Mouse (Mus musculus) forebrain, embryonic 15.5 days (tissue): Measurements from ENCODE around the gene Syt12. TPM values are rescaled to one million over a fixed set of nuclear protein-coding genes. Genes with fewer than 3 reads are reported as not detected.

Experiments
- ATAC-seq: fragments of 200-750 bp; cut with Nextera tagmentation; replicated peaks from 2 replicates; pipeline ENCODE4 v1.8.0; 2017; ENCODE audit warnings: mild to moderate bottlenecking, moderate TSS enrichment, moderate library complexity
- H3K27ac ChIP-seq: fragments of 300-500 bp; sonication (generic); replicated peaks from 2 replicates; pipeline ENCODE4 v1.5.1; 2015; ENCODE audit warnings: mild to moderate bottlenecking, inconsistent platforms
- H3K27me3 ChIP-seq: fragments of 300-500 bp; sonication (generic); 2 replicates; pipeline ENCODE4 v1.6.1; 2015; ENCODE audit warnings: inconsistent platforms
- H3K36me3 ChIP-seq: fragments of 300-500 bp; sonication (generic); 2 replicates; pipeline ENCODE4 v1.6.1; 2015; ENCODE audit warnings: mild to moderate bottlenecking, inconsistent platforms
- H3K4me1 ChIP-seq: fragments of 300-500 bp; sonication (generic); 2 replicates; pipeline ENCODE4 v1.6.1; 2015; ENCODE audit warnings: inconsistent platforms
- H3K4me2 ChIP-seq: fragments of 300-500 bp; sonication (generic); replicated peaks from 2 replicates; pipeline ENCODE4 v1.6.1; 2015; ENCODE audit warnings: mild to moderate bottlenecking, inconsistent platforms
- H3K4me3 ChIP-seq: fragments of 300-500 bp; sonication (generic); 2 replicates; pipeline ENCODE4 v1.5.1; 2015; ENCODE audit warnings: mild to moderate bottlenecking, inconsistent platforms
- H3K9ac ChIP-seq: fragments of 300-500 bp; sonication (generic); replicated peaks from 2 replicates; pipeline ENCODE4 v1.6.1; 2015; ENCODE audit warnings: mild to moderate bottlenecking, inconsistent platforms
- H3K9me3 ChIP-seq: fragments of 300-500 bp; sonication (generic); 2 replicates; pipeline ENCODE4 v1.6.1; 2016; ENCODE audit warnings: inconsistent platforms
- WGBS: fragments of 180-500 bp; shearing (Covaris S2); methylation state at CpG from one replicate; pipeline ENCODE4 v1.1.7; 2015; ENCODE audit warnings: mixed read lengths; 5-methylcytosine and 5-hydroxymethylcytosine counted together
- polyA plus RNA-seq: library from polyadenylated mRNA; unstranded; fragments of >200 nt; fragmentation: Nextera tagmentation; extraction: Ambion mirVana; gene quantifications from 2 replicates; pipeline ENCODE4 v1.2.1, GENCODE M21; 2015

The Syt12 gene
- polyA plus RNA-seq, 1 experiment from 2014 or later: 1.5 TPM

DNA sequence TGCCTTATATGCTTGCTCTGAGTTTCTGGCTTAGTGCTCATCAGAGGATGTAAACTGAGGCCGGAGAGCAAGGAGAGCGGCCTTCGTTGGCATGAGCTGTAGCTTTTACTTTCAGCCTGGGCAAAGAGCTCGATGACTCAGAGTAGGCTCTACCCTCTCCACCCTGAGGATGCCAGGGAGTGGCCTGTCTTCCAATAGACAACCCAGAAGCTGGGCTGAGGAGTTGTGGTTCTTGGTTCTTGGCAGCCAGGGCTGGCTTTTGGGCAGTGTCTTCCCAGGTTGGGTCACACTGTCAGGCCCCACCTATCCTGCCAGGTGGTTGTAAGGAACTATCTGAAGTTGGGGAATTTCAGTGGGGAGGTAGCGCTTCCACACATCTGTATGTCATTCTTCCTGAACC lies 57.5 kb downstream of the Syt12 start:
- no peak overlapping the region for H3K4me2 ChIP-seq
- H3K27me3 ChIP-seq: no peaks in the 10 kb centered on the region
- WGBS: 92% methylated on average over 5 of the region's 5 CpGs
- H3K4me1 ChIP-seq: no peaks in the 10 kb centered on the region
- no peaks in the 10 kb centered on the region for H3K9me3 ChIP-seq
- ATAC-seq: no peak
- no peak overlapping the region for H3K4me3 ChIP-seq
- H3K36me3 ChIP-seq: no peaks in the 10 kb centered on the region
- H3K27ac ChIP-seq: no peak overlapping the region
- no peak overlapping the region for H3K9ac ChIP-seq

DNA sequence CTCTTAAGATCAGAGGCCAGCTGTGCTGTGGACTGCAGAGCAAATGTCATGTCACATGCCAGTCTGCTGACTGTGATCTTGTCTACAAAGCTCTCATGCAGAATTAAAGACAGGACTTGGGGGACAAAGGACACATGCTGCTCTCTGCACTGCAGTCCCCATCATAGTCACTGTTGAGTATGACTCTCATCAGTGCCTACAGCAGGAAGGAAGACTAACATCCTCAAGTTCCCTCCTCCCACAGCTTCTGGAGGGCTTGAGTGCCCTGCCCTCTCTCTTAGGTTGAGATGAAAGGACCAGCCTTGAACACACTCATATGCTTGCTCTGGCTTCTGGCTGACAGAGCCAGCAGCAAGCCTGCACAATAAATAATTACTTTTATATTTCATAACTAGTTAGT lies 59.5 kb downstream of the Syt12 start:
- H3K9ac ChIP-seq: no peak overlapping the region
- no peak overlapping the region for H3K27ac ChIP-seq
- no peak for ATAC-seq
- no peaks in the 10 kb centered on the region; the same call in 1 of the 2 replicates for H3K9me3 ChIP-seq
- H3K4me2 ChIP-seq: no peak overlapping the region
- no peaks in the 10 kb centered on the region for H3K36me3 ChIP-seq
- H3K27me3 ChIP-seq: no peaks in the 10 kb centered on the region
- H3K4me1 ChIP-seq: no peaks in the 10 kb centered on the region
- H3K4me3 ChIP-seq: no peak overlapping the region

DNA sequence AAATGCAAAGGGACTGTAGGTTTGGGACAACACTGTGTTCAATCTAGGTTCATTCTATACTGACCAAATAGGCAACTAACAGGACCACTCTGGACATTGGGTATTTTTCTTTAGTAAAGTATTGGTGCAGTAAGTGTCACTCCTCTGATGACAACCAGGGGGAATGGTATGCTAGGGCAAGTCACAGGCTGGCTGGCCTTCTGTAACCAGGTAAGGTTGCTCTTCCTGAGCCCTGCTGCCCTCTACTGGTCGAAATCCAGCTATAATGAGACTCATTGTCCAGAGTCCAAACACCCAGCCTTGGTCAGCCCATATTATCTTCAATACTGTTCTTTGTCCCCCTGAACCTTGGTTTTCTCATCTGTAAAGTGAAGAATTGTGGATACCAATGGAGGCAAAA lies 60.1 kb downstream of the Syt12 start:
- WGBS: 0% methylated on average over 1 of the region's 1 CpGs
- H3K4me2 ChIP-seq: no peak overlapping the region
- no peak overlapping the region for H3K27ac ChIP-seq
- no peak for ATAC-seq
- no peaks in the 10 kb centered on the region for H3K4me1 ChIP-seq
- no peaks in the 10 kb centered on the region; the same call in 1 of the 2 replicates for H3K9me3 ChIP-seq
- H3K4me3 ChIP-seq: no peak overlapping the region
- H3K9ac ChIP-seq: no peak overlapping the region
- no peaks in the 10 kb centered on the region for H3K27me3 ChIP-seq
- no peaks in the 10 kb centered on the region for H3K36me3 ChIP-seq

GRCm38 (mm10) chr19:4414631-4415030 lies 62.6 kb downstream of the Syt12 start:
- H3K27ac ChIP-seq: no peak overlapping the region
- H3K4me3 ChIP-seq: no peak overlapping the region
- H3K36me3 ChIP-seq: no peaks in the 10 kb centered on the region
- no peaks in the 10 kb centered on the region for H3K27me3 ChIP-seq
- H3K4me1 ChIP-seq: no peaks in the 10 kb centered on the region
- WGBS: 73% methylated on average over 1 of the region's 1 CpGs
- no peak overlapping the region for H3K9ac ChIP-seq
- ATAC-seq: no peak
- H3K4me2 ChIP-seq: no peak overlapping the region
- H3K9me3 ChIP-seq: no peaks in the 10 kb centered on the region; the same call in 1 of the 2 replicates

GRCm38 (mm10) chr19:4409062-4409461 lies 68.2 kb downstream of the Syt12 start:
- Histone ChIP-seq H3K9ac (no peak overlapping the region), H3K4me2 (no peak overlapping the region), H3K4me3 (no peak overlapping the region), H3K27me3 (no peaks in the 10 kb centered on the region), H3K27ac (no peak overlapping the region), H3K9me3 (no peaks in the 10 kb centered on the region; the same call in 1 of the 2 replicates), H3K36me3 (no peaks in the 10 kb centered on the region), H3K4me1 (no peaks in the 10 kb centered on the region)
- 81% methylated on average over 2 of the region's 2 CpGs for WGBS
- no peak for ATAC-seq

- 92% methylated on average over 2 of the region's 2 CpGs for WGBS
- Histone ChIP-seq H3K27ac (no peak overlapping the region), H3K36me3 (no peaks in the 10 kb centered on the region), H3K9me3 (no peaks in the 10 kb centered on the region), H3K4me2 (no peak overlapping the region), H3K4me3 (no peak overlapping the region), H3K27me3 (no peaks in the 10 kb centered on the region), H3K9ac (no peak overlapping the region), H3K4me1 (no peaks in the 10 kb centered on the region)
- ATAC-seq: no peak
These were observed 72.4 kb downstream of the Syt12 start for GRCm38 (mm10) chr19:4404840-4405239.

- Histone ChIP-seq H3K4me3 (no peak overlapping the region), H3K27ac (no peak overlapping the region), H3K9me3 (no peaks in the 10 kb centered on the region), H3K36me3 (no peaks in the 10 kb centered on the region), H3K27me3 (no peaks in the 10 kb centered on the region), H3K4me2 (no peak overlapping the region), H3K9ac (no peak overlapping the region), H3K4me1 (peaks cover 23% of the 10 kb centered on the region)
- ATAC-seq: no peak
- 74% methylated on average over 4 of the region's 4 CpGs for WGBS
These were observed 78.3 kb downstream of the Syt12 start for GRCm38 (mm10) chr19:4398959-4399358.

DNA sequence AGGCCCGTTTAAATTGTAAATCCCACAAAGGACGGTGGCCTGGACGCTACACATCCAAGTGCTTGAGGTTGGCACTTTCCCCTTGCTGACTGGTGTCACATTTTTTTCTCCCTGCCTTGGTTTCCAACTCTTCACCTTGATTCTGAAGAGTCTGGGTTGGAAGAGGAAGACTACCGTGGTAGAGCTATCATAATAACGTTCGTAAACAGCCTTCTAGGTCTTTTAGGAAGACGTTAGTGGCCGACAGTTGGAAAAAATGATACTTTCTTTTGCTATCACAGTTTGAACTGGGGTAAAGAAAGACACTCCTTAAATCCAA lies 78.7 kb downstream of the Syt12 start:
- Histone ChIP-seq H3K27me3 (no peaks in the 10 kb centered on the region), H3K4me3 (peak overlapping the region; percentile 96), H3K4me2 (peak overlapping the region; percentile 89), H3K9ac (peak overlapping the region; percentile 69), H3K36me3 (no peaks in the 10 kb centered on the region), H3K27ac (peak overlapping the region; percentile 86; the same call in 1 of the 2 replicates), H3K9me3 (no peaks in the 10 kb centered on the region), H3K4me1 (peaks cover 25% of the 10 kb centered on the region)
- ATAC-seq: no peak
- 33% methylated on average over 8 of the region's 8 CpGs for WGBS

GRCm38 (mm10) chr19:4397798-4398629 lies 79.2 kb downstream of the Syt12 start, which contains the start of gene Kdm2a:
Gene Kdm2a (minus strand): TSS chr19:4398285.
- Histone ChIP-seq H3K27ac (peak within 1 kb of the TSS; percentile 86), H3K9ac (peak within 1 kb of the TSS; percentile 69), H3K9me3 (no peaks in the 10 kb centered on the region), H3K27me3 (no peaks in the 10 kb centered on the region), H3K4me2 (peak within 1 kb of the TSS; percentile 89), H3K4me1 (peaks cover 31% of the 10 kb centered on the region), H3K4me3 (peak within 1 kb of the TSS; percentile 96), H3K36me3 (peaks cover 2% of the 10 kb centered on the region)
- 2% methylated on average over 81 of the region's 82 CpGs for WGBS
- peak; percentile 53 for ATAC-seq

- Histone ChIP-seq H3K27ac (peak overlapping the region; percentile 96), H3K27me3 (no peaks in the 10 kb centered on the region), H3K36me3 (peaks cover 4% of the 10 kb centered on the region), H3K4me3 (peak overlapping the region; percentile 96), H3K9ac (peak overlapping the region; percentile 95), H3K4me1 (peaks cover 37% of the 10 kb centered on the region), H3K4me2 (peak overlapping the region; percentile 89), H3K9me3 (no peaks in the 10 kb centered on the region)
- whole genome bisulfite sequencing: under 1% methylated on average over 52 of the region's 90 CpGs
- peak; percentile 92 for ATAC-seq
These were observed 80.0 kb downstream of the Syt12 start for GRCm38 (mm10) chr19:4396998-4397797.

DNA sequence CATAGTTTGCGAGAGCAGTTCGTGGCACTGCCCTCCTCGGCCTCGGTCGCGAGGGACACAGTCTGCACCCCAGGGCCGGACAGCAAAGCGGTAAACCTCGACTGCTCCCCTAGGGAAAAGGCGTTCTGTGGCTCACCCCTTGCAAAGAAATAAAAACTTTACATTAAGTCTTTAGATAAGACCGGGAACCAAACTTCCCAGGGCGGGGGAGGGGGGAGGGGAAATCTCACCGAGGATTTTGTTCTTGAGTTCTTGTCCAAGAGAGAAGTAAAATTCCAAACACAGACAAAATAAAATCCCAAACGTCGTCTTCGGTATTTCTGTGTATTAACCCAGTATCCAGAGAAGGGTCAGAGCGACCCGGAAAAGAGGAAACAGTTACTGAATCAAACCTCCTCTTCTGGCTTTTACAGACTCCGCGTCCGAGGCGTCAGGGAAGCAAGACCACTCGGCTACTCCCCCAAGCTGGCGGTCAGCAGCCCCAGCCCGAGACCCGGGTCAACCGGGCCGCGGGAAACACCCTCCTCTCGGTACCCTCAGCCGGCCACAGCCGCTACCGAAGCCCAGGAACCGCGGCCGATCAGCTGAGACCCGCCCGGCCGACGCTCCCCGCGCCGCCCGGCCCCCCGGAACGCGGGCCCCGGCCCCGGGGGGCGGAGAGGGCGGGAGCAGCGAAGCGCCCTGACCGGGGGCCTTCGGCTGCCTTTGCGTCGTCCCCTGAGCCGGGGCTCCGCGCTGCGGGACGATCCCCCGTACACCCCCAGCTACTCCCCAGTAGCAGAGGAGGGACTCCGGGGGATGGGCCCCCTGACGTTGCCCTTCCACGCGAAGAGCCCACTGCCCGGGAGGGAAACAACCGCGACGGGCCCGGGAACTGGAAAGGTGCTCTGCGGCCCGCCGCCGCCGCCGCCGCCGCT lies 80.9 kb downstream of the Syt12 start:
- H3K4me1 ChIP-seq: peaks cover 45% of the 10 kb centered on the region
- H3K27ac ChIP-seq: peak overlapping the region; percentile 96
- WGBS: under 1% methylated on average over 78 of the region's 80 CpGs
- no peaks in the 10 kb centered on the region for H3K9me3 ChIP-seq
- peak overlapping the region; percentile 95 for H3K9ac ChIP-seq
- peak; percentile 70 for ATAC-seq
- H3K4me3 ChIP-seq: peak overlapping the region; percentile 96
- peak overlapping the region; percentile 86 for H3K4me2 ChIP-seq
- H3K36me3 ChIP-seq: peaks cover 4% of the 10 kb centered on the region
- no peaks in the 10 kb centered on the region for H3K27me3 ChIP-seq
